Comparison of ENCODE assay signal across 25 mouse cellular contexts in genomic region chr6:51288306-51289066, GRCm38 (mm10).
DNase-seq lines count a peak whose midpoint lies in the region; ATAC-seq and TF ChIP-seq lines count a peak whose summit lies in the region.
"Had no signal": no experiment of that assay in that cellular context is flagged by ENCODE, and none has a peak within 500 bp of the region (broad histone marks: within the 10 kb centered on the region; RNA-seq: fewer than 3 reads in every experiment).

No protein-coding gene starts in this region.

- peak overlapping the region; percentile 84 for H3K4me2 ChIP-seq in CH12.LX (ENCODE audit: insufficient read depth, low read depth, poor library complexity, severe bottlenecking)
- H3K4me2 ChIP-seq: embryonic facial prominence, embryonic 12.5 days; embryonic facial prominence, embryonic 15.5 days; forebrain, embryonic 12.5 days had no signal

- dilution Hi-C loops in CH12.LX (cut with MboI; ENCODE audit: extremely low pct_ligation_motif_present, extremely low pct_unique_long_range_greater_than_20kb, low sequenced_read_pairs): no loop called here

- peaks cover 0 to 12% of the 10 kb centered on the region in 2 experiments for H3K36me3 ChIP-seq in CH12.LX (replicated peaks in 1 of 2; ENCODE audit: control insufficient read depth in 1 of 2, insufficient read depth in 1 of 2, low read length in 1 of 2)
- no peaks in the 10 kb centered on the region for H3K36me3 ChIP-seq in thymus, adult 2 months (ENCODE audit: control insufficient read depth, insufficient read depth, low read length)
- H3K36me3 ChIP-seq: embryonic facial prominence, embryonic 12.5 days; embryonic facial prominence, embryonic 15.5 days; forebrain, embryonic 10.5 days; forebrain, embryonic 12.5 days had no signal

- WGBS in thymus, adult 2 months: 92% methylated on average over 7 of the region's 7 CpGs

- H3K79me2 ChIP-seq in CH12.LX (replicated peaks; ENCODE audit: control insufficient read depth, extremely low read depth, insufficient read depth, poor library complexity, severe bottlenecking): no peaks in the 10 kb centered on the region

- H3K9ac ChIP-seq in CH12.LX (ENCODE audit: insufficient read depth, low read depth): peak overlapping the region; percentile 63
- H3K9ac ChIP-seq: embryonic facial prominence, embryonic 12.5 days; embryonic facial prominence, embryonic 15.5 days; forebrain, embryonic 12.5 days had no signal

- no peak for TF ChIP-seq RAD21 in CH12.LX (IDR thresholded peaks at IDR 0.05; ENCODE audit: low read depth, low read length)

- H3K27me3 ChIP-seq in CH12.LX (replicated peaks): no peaks in the 10 kb centered on the region
- no peaks in the 10 kb centered on the region for H3K27me3 ChIP-seq in thymus, adult 2 months (ENCODE audit: control insufficient read depth, insufficient read depth, low read length)
- H3K27me3 ChIP-seq: embryonic facial prominence, embryonic 12.5 days; embryonic facial prominence, embryonic 15.5 days; forebrain, embryonic 12.5 days had no signal

- peaks cover 29 to 72% of the 10 kb centered on the region in 2 experiments for H3K4me1 ChIP-seq in CH12.LX (ENCODE audit: control insufficient read depth in 1 of 2, insufficient read depth in 2 of 2)
- peaks cover 6% of the 10 kb centered on the region; the same call in 1 of the 2 replicates for H3K4me1 ChIP-seq in thymus, adult 2 months (replicated peaks; ENCODE audit: control insufficient read depth, insufficient read depth, low read length)
- H3K4me1 ChIP-seq: forebrain, embryonic 10.5 days; forebrain, embryonic 12.5 days had no signal

- in situ Hi-C loops in CH12.LX (cut with MboI; ENCODE audit: low pct_ligation_motif_present, low pct_unique_long_range_greater_than_20kb, low sequenced_read_pairs): no loop called here

- ATAC-seq in megakaryocyte-erythroid progenitor cell, adult 5-6 weeks (replicated peaks; ENCODE audit: low FRiP score, low TSS enrichment, poor library complexity, severe bottlenecking): 0 out of 2 replicates have a peak, but pooled peaks have one; percentile 4
- ATAC-seq: forebrain, embryonic 14.5 days; forebrain, embryonic 16.5 days had no signal

- TF ChIP-seq EP300 in CH12.LX (IDR thresholded peaks at IDR 0.05; ENCODE audit: low read length): no peak

- TF ChIP-seq CTCF in CH12.LX (conservative IDR thresholded peaks at IDR 0.05 in 1 of 2, IDR thresholded peaks at IDR 0.05 in 1 of 2; ENCODE audit: low read depth in 2 of 2, low read length in 2 of 2): no peak
- no peak for TF ChIP-seq CTCF in thymus, adult 2 months (IDR thresholded peaks at IDR 0.05; ENCODE audit: borderline replicate concordance, control insufficient read depth, extremely low read depth, insufficient read depth, low read length, poor library complexity)

- H3K9me3 ChIP-seq in CH12.LX (replicated peaks; ENCODE audit: low read length): no peaks in the 10 kb centered on the region
- H3K9me3 ChIP-seq: embryonic facial prominence, embryonic 12.5 days; embryonic facial prominence, embryonic 15.5 days; forebrain, embryonic 10.5 days; forebrain, embryonic 12.5 days had no signal

- peak overlapping the region; percentile 21 to 55 (median 49) for H3K4me3 ChIP-seq in CH12.LX (replicated peaks in 1 of 3; ENCODE audit: low read depth in 2 of 3, low read length in 2 of 3, poor library complexity in 1 of 3)
- H3K4me3 ChIP-seq in thymus, adult 2 months (ENCODE audit: control insufficient read depth, insufficient read depth, low read length): no peak overlapping the region
- H3K4me3 ChIP-seq: embryonic facial prominence, embryonic 12.5 days; embryonic facial prominence, embryonic 15.5 days; erythroblast, embryonic 14.5 days; forebrain, embryonic 10.5 days; forebrain, embryonic 12.5 days had no signal

- intact Hi-C loops in heart, postnatal 14 days (cut with DNase I): no loop called here

- no peak for TF ChIP-seq POLR2A in CH12.LX (IDR thresholded peaks at IDR 0.05; ENCODE audit: low read depth, low read length)
- no peak for TF ChIP-seq POLR2A in thymus, adult 2 months (IDR thresholded peaks at IDR 0.05; ENCODE audit: control insufficient read depth, extremely low read depth, insufficient read depth, low read length, poor library complexity)

- DNase-seq in heart, adult 11 months: peak; percentile 72
- DNase-seq in heart, postnatal 14 days: no peak
- peak; percentile 48 for DNase-seq in CH12.LX (ENCODE audit: extremely low read depth)
- no peak for DNase-seq in thymus, adult 2 months
- no peak for DNase-seq in left cerebral cortex, adult 9 months (ENCODE audit: low spot score in 2 of 2)
- DNase-seq in layer of hippocampus, adult 9-11 months: no peak
- DNase-seq: adrenal gland, adult 2 months; adrenal gland, postnatal 10 days; adrenal gland, postnatal 25 days; B cell, adult 2 months; cerebellum, adult 11 months; cerebellum, adult 18-20 months; cerebellum, adult 8-10 months; cerebellum, adult 9-11 months; cerebellum, postnatal 14 days; cerebellum, postnatal 36 days; embryo, embryonic 11 days had no signal

- H3K27ac ChIP-seq in CH12.LX (ENCODE audit: insufficient read depth, low read depth): peak overlapping the region; percentile 99
- no peak overlapping the region; the same call in 1 of the 2 replicates for H3K27ac ChIP-seq in thymus, adult 2 months (ENCODE audit: control insufficient read depth, insufficient read depth, low read length)
- H3K27ac ChIP-seq: embryonic facial prominence, embryonic 12.5 days; embryonic facial prominence, embryonic 15.5 days; forebrain, embryonic 10.5 days; forebrain, embryonic 12.5 days had no signal

TF ChIP-seq in CH12.LX, 34 proteins besides CTCF, POLR2A, EP300 and RAD21:
- TF ChIP-seq BHLHE40 (IDR thresholded peaks at IDR 0.05; ENCODE audit: low read depth, low read length) (peak; percentile 26; the same call in 1 of the 2 replicates), CHD2 (IDR thresholded peaks at IDR 0.05; ENCODE audit: low read length) (peak; percentile 92), HCFC1 (IDR thresholded peaks at IDR 0.05; ENCODE audit: low read depth, low read length) (peak; percentile 34), MXI1 (IDR thresholded peaks at IDR 0.05; ENCODE audit: low read depth, low read length) (peak; percentile 33; the same call in 1 of the 2 replicates), CHD1 (IDR thresholded peaks at IDR 0.05; ENCODE audit: low read depth, low read length) (peak; percentile 84), IRF4 (IDR thresholded peaks at IDR 0.05; ENCODE audit: low read depth, low read length) (0 out of 2 replicates have a peak, but pooled peaks have one; percentile 36), E2F4 (IDR thresholded peaks at IDR 0.05; ENCODE audit: insufficient replicate concordance, low read depth, low read length) (no peak), SIN3A (IDR thresholded peaks at IDR 0.05; ENCODE audit: low read length) (peak; percentile 44; the same call in 1 of the 2 replicates), MAZ (IDR thresholded peaks at IDR 0.05; ENCODE audit: low read depth, low read length) (peak; percentile 74), RCOR1 (conservative IDR thresholded peaks at IDR 0.05; ENCODE audit: low read depth, low read length) (no peak), ZMIZ1 (IDR thresholded peaks at IDR 0.05; ENCODE audit: low read depth, low read length) (peak; percentile 50), POLR2AphosphoS2 (IDR thresholded peaks at IDR 0.05; ENCODE audit: low read depth, low read length) (peak; percentile 60; the same call in 1 of the 2 replicates), GABPA (IDR thresholded peaks at IDR 0.05; ENCODE audit: insufficient replicate concordance, low read depth, low read length) (no peak)

Comparison
In these comparisons a context has a peak if more than half of its experiments do, and no peak if none do; other contexts are left out.
1. DNase-seq: peak in heart, adult 11 months (single experiment) and CH12.LX (single experiment); none in heart, postnatal 14 days (0 of 2), thymus, adult 2 months (single experiment), left cerebral cortex, adult 9 months (0 of 2) and layer of hippocampus, adult 9-11 months (single experiment).